Mouse (Mus musculus) layer of hippocampus, adult 8-10 months (tissue): ENCODE results near the gene Hpca. TPM values are rescaled to one million over a fixed set of nuclear protein-coding genes. Genes with fewer than 3 reads are reported as not detected.
A peak's percentile ranks its signal among the peaks of the same experiment; 100 is the strongest.

Experiments used
- DNase-seq, 2 experiments: peaks; one replicate each; pipeline ENCODE4 v3.0.0; 2022; ENCODE audit warnings: low spot score in 2 of 2
- total RNA-seq, 4 experiments: library from RNA; stranded (reverse); gene quantifications; 2 replicates each; pipeline ENCODE4 v1.2.4; 2022

Hpca gene
- total RNA-seq, 4 experiments from 2014 or later = 1,891 to 2,020 (median 1,922) TPM

DNA sequence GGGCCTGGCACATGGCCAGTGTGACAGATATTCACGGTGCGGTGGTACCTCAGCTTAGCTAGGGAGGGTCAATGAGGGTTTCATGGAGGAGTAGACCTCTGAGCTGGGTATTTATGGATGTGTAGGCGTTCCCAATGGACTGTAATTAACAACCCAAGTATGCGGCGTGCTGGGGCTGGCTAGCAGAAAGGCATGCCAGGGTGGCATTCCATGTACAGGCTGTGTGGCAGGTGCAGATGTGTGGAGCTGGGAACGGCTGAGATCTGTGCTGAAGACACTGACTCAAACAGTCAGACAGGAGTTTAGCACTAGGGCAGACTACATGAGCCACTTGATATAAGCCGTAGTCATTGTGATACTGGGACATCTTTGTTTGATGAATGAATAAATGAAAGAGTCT is 13.2 kb downstream of the Hpca start:
- DNase-seq = no peak

DNA sequence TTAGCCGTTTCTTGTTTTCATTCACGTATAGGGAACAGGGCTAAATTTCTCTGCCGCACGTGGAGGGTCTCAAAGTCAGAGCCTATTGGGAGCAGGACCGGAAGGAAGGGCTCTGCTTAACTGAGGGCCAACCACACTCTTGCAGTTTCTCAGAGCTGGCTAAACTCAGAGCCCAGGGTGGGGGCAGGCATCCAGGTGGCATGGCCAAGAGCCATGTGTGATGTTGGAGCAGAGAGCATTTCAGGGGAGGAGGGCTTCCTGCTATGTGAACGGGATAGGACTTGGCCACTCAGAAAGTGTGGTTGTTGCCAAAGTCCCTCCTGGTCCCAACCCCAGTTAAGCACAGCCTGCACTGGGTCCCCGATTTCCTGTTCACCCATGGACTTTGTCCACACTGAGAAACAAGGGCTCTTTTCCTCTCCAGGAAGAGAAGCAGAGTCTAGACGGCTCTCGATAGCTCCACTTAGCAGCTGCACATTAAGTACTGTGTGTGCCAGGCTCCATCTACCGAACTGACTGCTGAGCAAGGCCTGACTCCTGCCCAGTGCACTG is 14.4 kb downstream of the Hpca start:
- no peak for DNase-seq

GRCm38 (mm10) chr4:129106073-129106472 is 15.8 kb downstream of the Hpca start:
- DNase-seq = no peak

GRCm38 (mm10) chr4:129105356-129105755 is 16.5 kb downstream of the Hpca start, which contains the start of gene Tmem54:
Gene Tmem54 (plus strand): TSS chr4:129105548.
- DNase-seq = no peak

GRCm38 (mm10) chr4:129102133-129102829 is 19.6 kb downstream of the Hpca start:
- DNase-seq = no peak

- no peak for DNase-seq
Measured at GRCm38 (mm10) chr4:129097006-129097405, 24.8 kb downstream of the Hpca start.

DNA sequence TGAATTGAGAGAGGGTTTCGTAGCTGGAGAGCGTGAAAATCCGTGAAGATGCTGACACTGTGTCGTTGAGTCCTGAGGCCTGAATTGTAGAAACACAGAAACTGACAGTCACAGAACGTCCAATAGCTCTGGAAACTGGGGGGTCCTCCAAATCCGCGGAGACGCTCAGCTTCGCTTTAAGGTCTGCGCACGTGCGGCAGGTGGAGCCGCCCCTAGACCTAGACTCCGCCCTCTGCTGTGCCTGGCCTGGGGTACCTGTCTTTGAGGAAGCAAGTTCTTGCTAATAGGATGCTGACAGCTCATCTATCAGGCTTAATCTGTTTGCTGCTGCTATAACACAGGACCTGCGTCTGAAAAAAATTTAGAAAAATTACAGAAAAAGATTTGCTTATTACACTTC is 26.6 kb downstream of the Hpca start:
- no peak for DNase-seq

DNA sequence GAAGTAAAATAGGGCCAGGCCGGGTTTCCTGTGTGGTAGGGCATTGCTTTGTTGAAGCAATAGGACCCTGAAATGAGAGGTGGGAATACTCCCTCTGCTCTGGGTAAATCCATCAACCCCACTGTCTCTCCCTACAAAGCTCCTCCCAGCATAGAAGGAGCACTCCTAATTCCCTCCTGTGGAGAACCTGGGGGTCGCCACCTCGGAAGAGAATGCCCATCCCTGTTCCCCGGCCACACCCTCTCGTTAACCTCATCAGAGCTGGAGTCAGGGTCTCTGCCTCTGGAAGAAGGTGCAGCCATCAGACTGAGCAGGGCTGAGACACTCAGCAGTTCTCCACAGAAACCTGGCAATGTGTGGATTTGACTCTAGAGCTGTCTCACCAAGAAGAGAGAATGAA is 34.0 kb downstream of the Hpca start:
- DNase-seq = no peak

- DNase-seq = peak; percentile 31 to 81
Measured at GRCm38 (mm10) chr4:129086078-129086477, 35.8 kb downstream of the Hpca start.

- DNase-seq = no peak
Measured at GRCm38 (mm10) chr4:129084896-129085295, 36.9 kb downstream of the Hpca start.

DNA sequence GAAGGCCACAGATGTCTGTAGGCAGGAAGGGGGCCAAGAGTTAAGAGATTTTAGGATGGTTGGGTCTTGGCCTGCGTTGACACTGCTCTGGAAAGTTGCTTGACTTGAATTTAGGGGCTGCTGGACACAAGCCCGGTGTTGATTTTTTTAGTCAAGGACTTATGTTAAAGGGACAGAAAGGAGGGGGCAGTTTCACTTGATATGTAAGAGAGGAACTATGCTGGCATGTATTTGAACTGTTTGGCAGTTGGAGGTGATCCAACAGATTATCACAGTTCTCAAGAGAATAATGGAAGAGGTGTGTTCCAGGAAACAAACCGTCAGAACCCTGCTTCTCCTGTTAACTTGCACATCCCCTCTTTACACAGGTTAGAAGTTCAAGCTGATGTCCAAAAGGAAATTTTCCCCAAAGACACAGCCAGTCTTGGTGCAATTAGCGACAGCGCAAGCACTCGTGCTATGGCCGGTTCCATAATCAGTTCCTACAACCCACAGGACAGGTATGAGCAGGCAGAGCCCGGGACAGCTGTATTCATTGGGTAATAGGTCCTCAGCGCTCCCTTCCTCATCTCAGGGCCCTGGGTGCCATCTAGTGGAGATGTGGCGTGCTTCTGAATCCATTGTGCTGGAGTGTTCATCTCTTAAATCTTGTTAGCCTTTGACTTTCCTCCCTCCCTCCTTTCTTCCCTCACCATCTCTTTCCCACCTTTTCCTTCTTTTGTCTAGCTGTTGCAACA is 39.3 kb downstream of the Hpca start:
- DNase-seq = peak; percentile 30 to 59

GRCm38 (mm10) chr4:129081939-129082338 is 39.9 kb downstream of the Hpca start:
- no peak for DNase-seq

- peak in 1 of 2 experiments; percentile 17 for DNase-seq
Measured at GRCm38 (mm10) chr4:129081512-129081911, 40.3 kb downstream of the Hpca start.

DNA sequence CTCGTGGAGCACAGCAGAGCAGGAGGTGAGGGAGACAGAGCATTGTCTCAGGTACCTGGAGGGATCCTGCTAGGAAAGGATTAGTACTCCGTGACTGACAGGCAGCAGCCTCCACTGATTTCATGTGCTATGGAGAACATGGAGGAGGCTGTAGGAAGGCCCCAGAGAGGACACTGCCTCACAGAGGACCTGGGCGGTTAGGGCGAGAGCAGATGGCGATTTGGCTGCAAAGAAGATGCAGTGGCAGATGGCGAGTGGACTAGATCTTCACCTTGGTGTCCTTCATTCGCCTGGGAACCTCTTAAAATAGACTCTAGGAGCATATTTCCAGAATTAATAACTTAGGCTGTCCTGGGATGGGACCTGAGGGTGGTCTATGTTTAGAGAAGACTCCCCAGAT is 40.8 kb downstream of the Hpca start:
- DNase-seq = no peak

DNA sequence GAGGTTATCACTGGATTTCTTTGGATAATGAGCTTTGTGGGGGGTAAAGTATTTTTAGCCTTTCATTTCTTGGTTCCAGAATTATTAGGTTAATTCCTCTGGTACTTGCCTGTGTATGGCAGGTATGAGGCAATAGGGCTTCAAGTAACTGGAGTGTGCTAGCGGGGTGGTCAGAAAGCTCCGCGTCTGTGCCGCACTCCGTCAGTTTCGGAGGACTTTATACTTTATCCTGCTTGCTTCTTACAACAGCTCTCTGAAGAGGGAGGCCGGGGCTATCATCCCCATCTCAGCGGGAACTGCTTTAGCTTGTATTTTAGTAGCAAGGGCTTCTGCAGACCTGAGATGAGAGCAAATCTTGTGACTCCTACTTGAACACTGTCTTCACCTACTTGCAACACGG is 42.7 kb downstream of the Hpca start:
- no peak for DNase-seq

GRCm38 (mm10) chr4:129068848-129069247 is 53.0 kb downstream of the Hpca start:
- no peak for DNase-seq

- no peak for DNase-seq
Measured at GRCm38 (mm10) chr4:129067638-129068415, 54.0 kb downstream of the Hpca start.

DNA sequence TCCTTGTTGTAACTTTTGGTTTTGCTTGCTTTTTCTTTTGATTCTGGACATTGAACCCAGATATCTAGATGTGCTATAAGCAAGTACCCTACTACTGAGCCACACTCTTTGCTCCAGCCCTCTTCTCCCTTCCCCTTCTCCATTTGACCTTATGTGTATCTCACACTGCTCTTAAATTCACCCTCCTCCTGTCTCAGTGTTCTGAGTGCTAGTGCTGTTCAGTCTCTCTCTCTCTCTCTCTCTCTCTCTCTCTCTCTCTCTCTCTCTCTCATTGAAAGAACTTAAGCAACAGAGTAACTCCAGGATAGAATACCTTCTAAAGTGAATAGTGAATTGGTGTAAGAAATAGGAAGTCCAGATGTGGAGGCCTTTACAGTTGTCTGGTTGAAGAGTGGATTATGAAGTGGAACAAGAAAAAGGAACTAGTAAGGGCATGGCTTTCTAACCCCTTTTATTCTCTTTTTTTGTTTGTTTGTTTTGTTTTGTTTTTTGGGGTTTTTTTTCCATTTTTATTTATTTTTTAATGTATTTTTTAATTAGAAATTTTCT is 56.1 kb downstream of the Hpca start:
- no peak for DNase-seq

DNA sequence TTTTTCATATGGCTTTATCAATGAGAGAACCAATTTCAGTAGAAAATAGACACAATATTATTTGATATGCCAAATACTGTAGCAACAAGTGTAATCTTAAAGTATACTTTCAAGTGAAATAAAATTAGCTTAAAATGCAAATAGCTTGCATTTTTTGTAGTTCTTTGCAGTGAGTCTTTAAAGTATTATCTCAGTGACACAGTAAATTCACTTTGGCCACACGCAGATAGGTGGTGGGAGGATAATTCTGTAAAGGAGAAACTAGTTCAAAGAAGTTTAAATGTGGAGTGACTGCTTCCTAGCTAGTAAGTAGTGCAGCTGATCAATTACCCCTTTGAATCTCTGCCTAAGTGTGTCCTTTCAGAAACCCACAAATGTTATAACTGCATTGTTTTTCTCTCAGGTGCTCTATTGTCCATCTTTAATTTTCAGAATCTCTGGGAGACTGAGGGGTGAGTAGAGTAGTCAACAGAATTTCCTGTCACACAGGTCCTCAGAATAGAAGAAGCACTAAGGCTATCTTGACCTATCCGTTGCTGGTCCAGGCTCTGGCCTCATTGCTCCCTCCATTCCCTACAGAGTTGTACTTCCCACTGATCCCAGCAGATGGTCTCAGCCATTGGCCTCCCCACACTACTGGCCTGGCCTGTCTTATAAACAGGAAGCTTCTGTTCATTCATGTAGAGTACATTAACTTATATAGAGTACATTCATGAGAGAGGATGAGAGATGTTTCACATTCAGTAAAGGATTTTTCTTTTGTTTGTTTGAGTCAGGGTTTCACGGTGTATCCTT is 59.4 kb downstream of the Hpca start:
- no peak for DNase-seq
